ENCODE assay signal across 10 mouse cellular contexts in genomic region chr19:45795406-45795944, GRCm38 (mm10). TPM values are rescaled to one million over a fixed set of nuclear protein-coding genes. Genes with fewer than 3 reads are reported as not detected.
A peak's percentile ranks its signal among the peaks of the same experiment; 100 is the strongest.
DNase-seq lines count a peak whose midpoint lies in the region; ATAC-seq and TF ChIP-seq lines count a peak whose summit lies in the region.
"Had no signal": no experiment of that assay in that cellular context is flagged by ENCODE, and none has a peak within 500 bp of the region (broad histone marks: within the 10 kb centered on the region; RNA-seq: fewer than 3 reads in every experiment).

No protein-coding gene starts in this region.

- no peak for DNase-seq in lung, embryonic 14.5 days
- no peak for DNase-seq in lung, adult 2 months
- no peak for DNase-seq in embryo, embryonic 9.5 days (ENCODE audit: extremely low spot score)
- no peak for DNase-seq in left cerebral cortex, postnatal 14 days (ENCODE audit: low spot score in 2 of 2)
- DNase-seq: cerebellum, adult 11-12 months had no signal

- peak overlapping the region; percentile 59 for H3K4me2 ChIP-seq in lung, embryonic 14.5 days
- peak overlapping the region; percentile 47 for H3K4me2 ChIP-seq in forebrain, embryonic 13.5 days
- peak overlapping the region; percentile 55 for H3K4me2 ChIP-seq in limb, embryonic 12.5 days
- peak overlapping the region; percentile 40 for H3K4me2 ChIP-seq in neural tube, embryonic 13.5 days

- WGBS in lung, embryonic 14.5 days, result 19% methylated on average over 15 of the region's 15 CpGs
- 25% methylated on average over 15 of the region's 15 CpGs for WGBS in lung, adult 2 months
- WGBS in forebrain, embryonic 13.5 days, result 31% methylated on average over 15 of the region's 15 CpGs
- WGBS in limb, embryonic 12.5 days, result 28% methylated on average over 15 of the region's 15 CpGs
- WGBS in neural tube, embryonic 13.5 days, result 42% methylated on average over 15 of the region's 15 CpGs

- H3K27me3 ChIP-seq in lung, embryonic 14.5 days (ENCODE audit: insufficient read depth, low read length), result no peaks in the 10 kb centered on the region
- no peaks in the 10 kb centered on the region for H3K27me3 ChIP-seq in forebrain, embryonic 13.5 days
- no peaks in the 10 kb centered on the region for H3K27me3 ChIP-seq in limb, embryonic 12.5 days
- H3K27me3 ChIP-seq in neural tube, embryonic 13.5 days, result no peaks in the 10 kb centered on the region

- H3K4me1 ChIP-seq in lung, embryonic 14.5 days (ENCODE audit: insufficient read depth), result no peaks in the 10 kb centered on the region
- no peaks in the 10 kb centered on the region; the same call in none of the 2 replicates for H3K4me1 ChIP-seq in lung, adult 2 months (ENCODE audit: control insufficient read depth, insufficient read depth, low read length)
- H3K4me1 ChIP-seq in forebrain, embryonic 13.5 days, result peaks cover 9% of the 10 kb centered on the region; the same call in 1 of the 2 replicates
- peaks cover 11% of the 10 kb centered on the region; the same call in 1 of the 2 replicates for H3K4me1 ChIP-seq in limb, embryonic 12.5 days (replicated peaks)
- H3K4me1 ChIP-seq in neural tube, embryonic 13.5 days (replicated peaks), result peaks cover 11% of the 10 kb centered on the region; the same call in 1 of the 2 replicates

- TF ChIP-seq POLR2A in lung, adult 2 months (IDR thresholded peaks at IDR 0.05; ENCODE audit: borderline replicate concordance, extremely low read depth, low read depth, low read length), result no peak

- H3K36me3 ChIP-seq in lung, embryonic 14.5 days (ENCODE audit: insufficient read depth), result no peaks in the 10 kb centered on the region
- no peaks in the 10 kb centered on the region for H3K36me3 ChIP-seq in forebrain, embryonic 13.5 days (ENCODE audit: poor library complexity, severe bottlenecking)
- H3K36me3 ChIP-seq in limb, embryonic 12.5 days, result no peaks in the 10 kb centered on the region
- H3K36me3 ChIP-seq in neural tube, embryonic 13.5 days, result no peaks in the 10 kb centered on the region

- ATAC-seq in lung, embryonic 14.5 days (ENCODE audit: insufficient read depth), result no peak
- ATAC-seq in forebrain, embryonic 13.5 days, result no peak
- no peak for ATAC-seq in limb, embryonic 12.5 days (ENCODE audit: insufficient number of reproducible peaks, insufficient read depth, low FRiP score, low TSS enrichment, low read depth)
- no peak for ATAC-seq in neural tube, embryonic 13.5 days (ENCODE audit: low read depth)

- no peak overlapping the region for H3K27ac ChIP-seq in lung, embryonic 14.5 days (ENCODE audit: low read depth)
- H3K27ac ChIP-seq in forebrain, embryonic 13.5 days, result no peak overlapping the region
- no peak overlapping the region for H3K27ac ChIP-seq in limb, embryonic 12.5 days
- no peak overlapping the region for H3K27ac ChIP-seq in neural tube, embryonic 13.5 days (replicated peaks)

- no peaks in the 10 kb centered on the region for H3K9me3 ChIP-seq in lung, embryonic 14.5 days (ENCODE audit: low read depth, low read length)
- H3K9me3 ChIP-seq in forebrain, embryonic 13.5 days (replicated peaks), result no peaks in the 10 kb centered on the region
- no peaks in the 10 kb centered on the region for H3K9me3 ChIP-seq in limb, embryonic 12.5 days
- H3K9me3 ChIP-seq in neural tube, embryonic 13.5 days, result no peaks in the 10 kb centered on the region

- H3K9ac ChIP-seq in lung, embryonic 14.5 days, result no peak overlapping the region
- H3K9ac ChIP-seq in forebrain, embryonic 13.5 days, result no peak overlapping the region
- no peak overlapping the region for H3K9ac ChIP-seq in limb, embryonic 12.5 days (replicated peaks)
- no peak overlapping the region for H3K9ac ChIP-seq in neural tube, embryonic 13.5 days

- no peak for TF ChIP-seq CTCF in lung, embryonic 14.5 days (IDR thresholded peaks at IDR 0.05; ENCODE audit: low read depth)
- no peak for TF ChIP-seq CTCF in lung, adult 2 months (IDR thresholded peaks at IDR 0.05; ENCODE audit: insufficient read depth, low read length)

- intact Hi-C loops in left cerebral cortex, postnatal 14 days (cut with DNase I), result no loop called here

- no peak overlapping the region for H3K4me3 ChIP-seq in lung, embryonic 14.5 days (ENCODE audit: low read depth, low read length)
- H3K4me3 ChIP-seq in lung, adult 2 months (replicated peaks; ENCODE audit: extremely low read depth, low read depth, low read length), result no peak overlapping the region
- no peak overlapping the region for H3K4me3 ChIP-seq in forebrain, embryonic 13.5 days
- peak overlapping the region; percentile 24 for H3K4me3 ChIP-seq in limb, embryonic 12.5 days (replicated peaks)
- no peak overlapping the region for H3K4me3 ChIP-seq in neural tube, embryonic 13.5 days

RNA-seq across cellular contexts. Expression of gene Mgea5, which starts 11.8 kb away (rescaled TPM):
- polyA plus RNA-seq in lung, embryonic 14.5 days (2014; fragmentation: Nextera tagmentation; extraction: Ambion mirVana), result 58.3 and 61.8 TPM in 2 replicates
- 18.5 and 35.6 TPM in 2 replicates for polyA plus RNA-seq in lung, adult 2 months (2012; rRNA removed)
- 85.0 and 88.2 TPM in 2 replicates for polyA plus RNA-seq in forebrain, embryonic 13.5 days (2015; fragmentation: Nextera tagmentation; extraction: Ambion mirVana)
- polyA plus RNA-seq in limb, embryonic 12.5 days (2016; fragmentation: Nextera tagmentation; extraction: Ambion mirVana), result 84.2 and 87.9 TPM in 2 replicates
- polyA plus RNA-seq in neural tube, embryonic 13.5 days (2015; fragmentation: Nextera tagmentation; extraction: Ambion mirVana), result 79.4 and 81.4 TPM in 2 replicates
- 100 to 1,000 TPM; 132 to 136 TPM for total RNA-seq in left cerebral cortex, postnatal 14 days (2021)

RNA-seq across cellular contexts. Expression of gene Kcnip2, which starts 20.4 kb away (rescaled TPM):
- polyA plus RNA-seq in lung, embryonic 14.5 days (2014; fragmentation: Nextera tagmentation; extraction: Ambion mirVana), result 2.8 and 3.2 TPM in 2 replicates
- polyA plus RNA-seq in lung, adult 2 months (2012; rRNA removed), result 1.1 and 1.4 TPM in 2 replicates
- polyA plus RNA-seq in forebrain, embryonic 13.5 days (2015; fragmentation: Nextera tagmentation; extraction: Ambion mirVana), result 2.7 and 3.3 TPM in 2 replicates
- 0.40 and 0.51 TPM in 2 replicates for polyA plus RNA-seq in limb, embryonic 12.5 days (2016; fragmentation: Nextera tagmentation; extraction: Ambion mirVana)
- 8.3 and 8.4 TPM in 2 replicates for polyA plus RNA-seq in neural tube, embryonic 13.5 days (2015; fragmentation: Nextera tagmentation; extraction: Ambion mirVana)
- 100 to 1,000 TPM; 129 to 143 TPM for total RNA-seq in left cerebral cortex, postnatal 14 days (2021)
- total RNA-seq: granulocyte monocyte progenitor cell, adult 5-6 weeks; liver, adult 2 months had no signal

RNA-seq across cellular contexts. Expression of gene Npm3, which starts 46.1 kb away (rescaled TPM):
- polyA plus RNA-seq in lung, embryonic 14.5 days (2014; fragmentation: Nextera tagmentation; extraction: Ambion mirVana), result 19.7 and 20.0 TPM in 2 replicates
- 39.0 and 41.3 TPM in 2 replicates for polyA plus RNA-seq in lung, adult 2 months (2012; rRNA removed)
- 9.4 and 10.9 TPM in 2 replicates for polyA plus RNA-seq in forebrain, embryonic 13.5 days (2015; fragmentation: Nextera tagmentation; extraction: Ambion mirVana)
- 12.2 and 12.8 TPM in 2 replicates for polyA plus RNA-seq in limb, embryonic 12.5 days (2016; fragmentation: Nextera tagmentation; extraction: Ambion mirVana)
- polyA plus RNA-seq in neural tube, embryonic 13.5 days (2015; fragmentation: Nextera tagmentation; extraction: Ambion mirVana), result 6.4 and 6.7 TPM in 2 replicates
- 1 to 10 TPM; 6.8 to 7.6 TPM for total RNA-seq in left cerebral cortex, postnatal 14 days (2021)

RNA-seq across cellular contexts. Expression of gene Fgf8, which starts 52.8 kb away (rescaled TPM):
- not detected in 2 replicates for polyA plus RNA-seq in lung, embryonic 14.5 days (2014; fragmentation: Nextera tagmentation; extraction: Ambion mirVana)
- polyA plus RNA-seq in lung, adult 2 months (2012; rRNA removed), result not detected in 2 replicates
- 1.5 and 2.5 TPM in 2 replicates for polyA plus RNA-seq in forebrain, embryonic 13.5 days (2015; fragmentation: Nextera tagmentation; extraction: Ambion mirVana)
- polyA plus RNA-seq in limb, embryonic 12.5 days (2016; fragmentation: Nextera tagmentation; extraction: Ambion mirVana), result 16.1 and 18.3 TPM in 2 replicates
- not detected in 2 replicates for polyA plus RNA-seq in neural tube, embryonic 13.5 days (2015; fragmentation: Nextera tagmentation; extraction: Ambion mirVana)
- not detected for total RNA-seq in left cerebral cortex, postnatal 14 days (2021)
- total RNA-seq: granulocyte monocyte progenitor cell, adult 5-6 weeks; liver, adult 2 months had no signal
- polyA plus RNA-seq: liver, adult 2 months had no signal
